Mouse (Mus musculus) cerebellum, adult 9-10 months (tissue): ENCODE results near the gene Syt16.

Experiments
- DNase-seq: peaks from one replicate; pipeline ENCODE4 v3.0.0; 2022

The Syt16 gene

GRCm38 (mm10) chr12:74321981-74322380 lies 324.5 kb downstream of the Syt16 start:
- no peak for DNase-seq
